Mouse (Mus musculus) kidney, embryonic 16.5 days (tissue): ENCODE data around the gene Sap18b. TPM values are rescaled to one million over a fixed set of nuclear protein-coding genes. Genes with fewer than 3 reads are reported as not detected.

Experiments
- ATAC-seq: fragments of 200-750 bp; cut with Nextera tagmentation; 2 replicates; pipeline ENCODE4 v1.8.0; 2017; ENCODE audit warnings: moderate TSS enrichment; ENCODE audit not compliant: low FRiP score, low TSS enrichment
- H3K27ac ChIP-seq: fragments of 300-500 bp; sonication (generic); 2 replicates; pipeline ENCODE4 v1.5.1; 2014; ENCODE audit warnings: low read length
- H3K27me3 ChIP-seq: fragments of 300-500 bp; sonication (generic); 2 replicates; pipeline ENCODE4 v1.6.1; 2014; ENCODE audit warnings: low read length, control low read depth, mixed read lengths; ENCODE audit not compliant: insufficient read depth
- H3K36me3 ChIP-seq: fragments of 300-500 bp; sonication (generic); 2 replicates; pipeline ENCODE4 v1.6.1; 2014; ENCODE audit warnings: low read length, control low read depth, mixed read lengths; ENCODE audit not compliant: insufficient read depth
- H3K4me1 ChIP-seq: fragments of 300-500 bp; sonication (generic); 2 replicates; pipeline ENCODE4 v1.6.1; 2014; ENCODE audit warnings: low read length, control low read depth, mixed read lengths; ENCODE audit not compliant: insufficient read depth
- H3K4me2 ChIP-seq: fragments of 300-500 bp; sonication (generic); replicated peaks from 2 replicates; pipeline ENCODE4 v1.6.1; 2014; ENCODE audit warnings: low read depth, low read length
- H3K4me3 ChIP-seq: fragments of 300-500 bp; sonication (generic); 2 replicates; pipeline ENCODE4 v1.5.1; 2014; ENCODE audit warnings: mild to moderate bottlenecking, low read length
- H3K9ac ChIP-seq: fragments of 300-500 bp; sonication (generic); replicated peaks from 2 replicates; pipeline ENCODE4 v1.6.1; 2014; ENCODE audit warnings: low read length
- H3K9me3 ChIP-seq: fragments of 300-500 bp; sonication (generic); 2 replicates; pipeline ENCODE4 v1.6.1; 2016; ENCODE audit warnings: low read length, control low read depth
- WGBS: fragments of 180-500 bp; shearing (Covaris S2); extraction: QIAGEN DNeasy Blood & Tissue Kit; methylation state at CpG from one replicate; pipeline ENCODE4 v1.1.7; 2014; 5-methylcytosine and 5-hydroxymethylcytosine counted together
- polyA plus RNA-seq: library from polyadenylated mRNA; unstranded; fragments of >200 nt; fragmentation: Nextera tagmentation; extraction: Ambion mirVana; gene quantifications from 2 replicates; pipeline ENCODE4 v1.2.1, GENCODE M21; 2015

Sap18b gene
- polyA plus RNA-seq, 1 experiment from 2014 or later, result 308 TPM

DNA sequence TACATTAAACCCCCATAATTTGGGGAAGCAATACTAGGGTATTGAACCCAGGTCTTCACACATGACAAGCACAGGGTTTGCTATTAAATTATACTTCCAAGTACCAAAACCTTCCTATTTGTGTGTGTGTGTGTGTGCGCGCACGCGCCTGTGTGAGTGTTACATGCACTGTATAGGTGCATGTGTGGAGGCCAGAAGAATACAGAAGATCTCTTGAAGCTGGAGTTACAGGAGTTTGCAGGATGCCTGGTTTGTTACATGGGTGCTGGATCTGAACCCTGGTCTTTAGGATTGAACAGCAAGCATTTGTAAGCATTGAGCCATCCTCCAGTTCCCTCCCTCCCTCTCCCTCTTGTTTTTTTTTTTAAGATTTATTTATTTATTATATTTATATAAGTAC is 14.1 kb downstream of the Sap18b start:
- H3K9me3 ChIP-seq, result no peaks in the 10 kb centered on the region
- H3K4me3 ChIP-seq, result no peak overlapping the region
- 98% methylated on average over 4 of the region's 4 CpGs for WGBS
- H3K27me3 ChIP-seq, result no peaks in the 10 kb centered on the region
- peaks cover 18% of the 10 kb centered on the region; the same call in 1 of the 2 replicates for H3K36me3 ChIP-seq
- H3K9ac ChIP-seq, result no peak overlapping the region
- H3K4me1 ChIP-seq, result no peaks in the 10 kb centered on the region
- no peak overlapping the region for H3K4me2 ChIP-seq
- ATAC-seq, result no peak
- H3K27ac ChIP-seq, result no peak overlapping the region

DNA sequence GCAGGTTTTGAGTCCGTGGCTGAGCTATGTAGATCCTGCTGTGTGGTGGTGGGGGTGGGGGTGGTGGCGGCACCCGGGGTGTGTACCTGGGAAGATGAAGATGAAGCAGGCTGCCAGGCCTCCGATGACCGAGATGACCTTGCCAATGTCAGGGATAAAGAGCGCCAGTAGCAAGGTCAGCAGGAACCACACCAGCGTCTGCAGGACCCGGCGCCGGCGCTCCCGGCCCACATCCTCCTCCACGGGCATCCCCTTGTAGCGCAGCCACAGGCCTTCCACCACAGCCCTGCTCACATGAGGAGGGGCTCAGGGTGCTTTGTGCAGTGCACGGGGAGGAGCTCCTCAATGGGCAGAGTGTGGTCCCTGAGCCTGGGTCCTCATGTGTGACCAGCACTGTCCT is 16.3 kb downstream of the Sap18b start:
- Histone ChIP-seq H3K27me3 (no peaks in the 10 kb centered on the region), H3K4me1 (no peaks in the 10 kb centered on the region), H3K9ac (no peak overlapping the region), H3K27ac (no peak overlapping the region), H3K9me3 (no peaks in the 10 kb centered on the region), H3K36me3 (peaks cover 30% of the 10 kb centered on the region), H3K4me3 (no peak overlapping the region), H3K4me2 (no peak overlapping the region)
- no peak for ATAC-seq
- 87% methylated on average over 15 of the region's 15 CpGs for WGBS

DNA sequence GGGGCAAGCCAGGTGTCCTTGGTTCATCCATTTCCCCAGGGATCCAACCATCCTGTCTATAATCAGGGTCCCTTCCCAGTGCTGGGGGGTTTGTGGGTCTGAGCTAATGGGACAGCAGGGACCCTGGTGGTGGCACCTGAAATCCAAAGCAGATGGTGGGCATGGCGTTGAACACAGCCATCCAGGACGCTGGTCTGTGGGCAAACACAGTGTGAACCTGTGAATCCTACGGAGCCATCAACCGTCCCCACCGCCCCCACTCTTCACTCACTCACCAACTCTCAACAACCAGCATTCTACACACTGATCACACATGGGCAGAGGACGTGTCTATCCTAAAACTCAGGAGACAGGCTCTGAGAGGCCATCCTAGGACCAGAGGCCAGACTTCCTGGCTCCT is 18.8 kb downstream of the Sap18b start:
- H3K4me3 ChIP-seq, result no peak overlapping the region
- no peak overlapping the region for H3K27ac ChIP-seq
- H3K9ac ChIP-seq, result no peak overlapping the region
- no peak for ATAC-seq
- H3K4me2 ChIP-seq, result no peak overlapping the region
- H3K9me3 ChIP-seq, result no peaks in the 10 kb centered on the region
- H3K36me3 ChIP-seq, result peaks cover 32% of the 10 kb centered on the region
- H3K27me3 ChIP-seq, result no peaks in the 10 kb centered on the region
- no peaks in the 10 kb centered on the region for H3K4me1 ChIP-seq
- 92% methylated on average over 6 of the region's 6 CpGs for WGBS

DNA sequence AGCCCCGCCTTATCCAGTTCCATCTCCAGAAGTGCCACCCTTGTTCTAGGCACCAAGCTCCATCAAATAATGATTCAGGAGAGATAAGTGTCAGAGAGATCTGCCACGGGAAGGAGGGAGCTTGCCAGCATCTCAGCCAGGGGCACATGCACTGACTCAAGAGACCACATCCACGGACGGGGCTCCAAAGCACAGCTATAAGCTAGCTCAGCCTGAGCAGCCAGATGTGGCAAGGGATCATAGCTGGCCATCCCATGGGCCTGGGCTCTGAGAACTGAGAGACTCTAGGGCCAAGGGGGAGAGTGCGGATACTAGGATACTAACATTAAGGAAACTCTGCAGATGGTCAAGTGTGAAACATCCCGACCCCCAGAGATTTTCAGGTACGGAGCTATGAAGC is 19.9 kb downstream of the Sap18b start:
- H3K4me3 ChIP-seq, result no peak overlapping the region
- H3K27ac ChIP-seq, result no peak overlapping the region
- no peaks in the 10 kb centered on the region for H3K9me3 ChIP-seq
- peaks cover 32% of the 10 kb centered on the region for H3K36me3 ChIP-seq
- ATAC-seq, result no peak
- H3K9ac ChIP-seq, result no peak overlapping the region
- WGBS, result 90% methylated on average over 7 of the region's 7 CpGs
- no peak overlapping the region for H3K4me2 ChIP-seq
- no peaks in the 10 kb centered on the region for H3K4me1 ChIP-seq
- H3K27me3 ChIP-seq, result no peaks in the 10 kb centered on the region

DNA sequence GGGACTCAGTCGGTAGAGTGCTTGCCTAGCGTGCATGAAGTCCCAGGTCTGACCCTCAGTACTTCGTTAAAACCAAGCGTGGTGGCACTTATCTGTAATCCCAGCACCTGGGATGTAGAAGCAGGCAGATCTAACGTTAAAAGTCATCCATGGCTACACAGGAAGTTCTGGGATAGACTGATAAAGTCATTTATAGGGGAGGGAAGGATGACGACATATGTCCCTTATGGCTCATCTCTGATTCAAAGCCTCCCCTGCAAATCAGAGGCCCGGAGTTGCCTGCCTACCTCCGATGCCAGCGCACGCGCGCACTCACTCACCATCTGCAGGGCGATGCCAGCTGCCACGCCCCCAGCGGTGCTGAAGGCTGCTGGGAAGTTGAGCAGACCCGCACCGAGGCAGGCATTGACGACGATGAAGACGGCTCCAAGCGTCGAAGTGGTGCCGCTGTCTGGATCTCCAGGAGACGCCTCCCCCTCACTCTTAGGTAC is 23.0 kb downstream of the Sap18b start:
- 77% methylated on average over 24 of the region's 24 CpGs for WGBS
- ATAC-seq, result no peak

DNA sequence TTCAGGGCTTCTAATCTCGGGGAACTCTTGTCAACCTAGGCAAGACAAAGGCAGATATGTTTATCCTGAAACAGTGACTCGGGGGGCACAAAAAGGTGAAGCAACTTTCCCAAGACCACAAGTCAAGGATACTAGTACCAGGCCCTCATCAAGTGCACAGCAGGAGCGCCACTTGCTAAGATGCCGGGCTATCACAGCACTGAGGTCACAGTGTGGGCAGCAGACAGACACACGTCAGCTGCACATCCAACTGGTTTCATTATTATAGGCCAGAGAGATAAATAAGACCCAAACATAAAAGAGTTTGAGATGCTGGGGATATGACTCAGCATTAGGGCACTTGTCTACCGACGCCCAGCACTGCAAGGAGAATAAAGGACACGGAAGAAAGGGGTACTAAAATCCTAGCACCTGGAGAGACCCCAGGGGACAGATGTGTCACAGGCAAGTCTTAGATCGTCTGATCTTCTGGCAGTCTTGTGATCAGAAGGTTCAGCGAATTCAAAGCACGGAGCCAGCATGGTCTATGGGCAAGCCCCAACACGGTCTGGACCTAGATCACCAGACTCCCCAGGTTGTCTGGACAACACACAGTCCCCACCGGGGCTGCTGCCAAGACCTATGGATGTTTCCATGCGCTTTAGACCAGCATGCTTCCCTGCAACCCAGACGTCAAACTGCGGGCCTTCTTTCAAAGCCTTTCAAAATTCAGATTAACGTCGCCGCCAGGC is 23.8 kb downstream of the Sap18b start:
- Histone ChIP-seq H3K36me3 (peaks cover 20% of the 10 kb centered on the region), H3K9me3 (no peaks in the 10 kb centered on the region), H3K4me1 (peaks cover 10% of the 10 kb centered on the region), H3K4me3 (no peak overlapping the region), H3K4me2 (no peak overlapping the region), H3K9ac (no peak overlapping the region), H3K27me3 (no peaks in the 10 kb centered on the region), H3K27ac (no peak overlapping the region)
- no peak for ATAC-seq
- WGBS, result 90% methylated on average over 19 of the region's 19 CpGs

More for the DNA sequence above, 23.0 kb downstream of the Sap18b start:
- H3K9ac ChIP-seq, result no peak overlapping the region
- no peak overlapping the region for H3K4me3 ChIP-seq
- no peak overlapping the region for H3K27ac ChIP-seq
- H3K9me3 ChIP-seq, result no peaks in the 10 kb centered on the region
- H3K4me1 ChIP-seq, result peaks cover 8% of the 10 kb centered on the region
- peaks cover 20% of the 10 kb centered on the region for H3K36me3 ChIP-seq
- H3K27me3 ChIP-seq, result no peaks in the 10 kb centered on the region
- no peak overlapping the region for H3K4me2 ChIP-seq

DNA sequence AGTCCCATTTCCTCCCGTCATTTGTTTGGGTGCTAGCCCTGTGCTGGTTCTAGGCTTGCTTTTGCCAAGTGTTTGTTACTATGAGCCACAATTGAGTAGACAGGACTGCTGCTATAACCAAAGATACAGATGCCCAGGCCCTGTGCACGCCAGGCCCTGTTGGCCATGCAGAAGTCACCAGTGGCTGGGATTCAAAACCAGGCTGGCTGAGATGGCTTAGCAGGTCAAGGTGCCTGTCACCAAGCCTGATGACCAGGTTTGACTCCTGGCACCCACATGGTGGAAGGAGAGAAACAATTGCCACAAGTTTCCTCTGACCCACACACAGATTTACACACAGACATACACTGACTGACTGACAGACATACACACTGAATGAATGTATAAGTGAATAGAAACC is 25.2 kb downstream of the Sap18b start:
- Histone ChIP-seq H3K27me3 (no peaks in the 10 kb centered on the region), H3K27ac (no peak overlapping the region), H3K9ac (no peak overlapping the region), H3K4me2 (no peak overlapping the region), H3K4me1 (peaks cover 10% of the 10 kb centered on the region), H3K36me3 (peaks cover 12% of the 10 kb centered on the region), H3K9me3 (no peaks in the 10 kb centered on the region), H3K4me3 (no peak overlapping the region)
- WGBS, result 98% methylated on average over 2 of the region's 2 CpGs
- no peak for ATAC-seq

DNA sequence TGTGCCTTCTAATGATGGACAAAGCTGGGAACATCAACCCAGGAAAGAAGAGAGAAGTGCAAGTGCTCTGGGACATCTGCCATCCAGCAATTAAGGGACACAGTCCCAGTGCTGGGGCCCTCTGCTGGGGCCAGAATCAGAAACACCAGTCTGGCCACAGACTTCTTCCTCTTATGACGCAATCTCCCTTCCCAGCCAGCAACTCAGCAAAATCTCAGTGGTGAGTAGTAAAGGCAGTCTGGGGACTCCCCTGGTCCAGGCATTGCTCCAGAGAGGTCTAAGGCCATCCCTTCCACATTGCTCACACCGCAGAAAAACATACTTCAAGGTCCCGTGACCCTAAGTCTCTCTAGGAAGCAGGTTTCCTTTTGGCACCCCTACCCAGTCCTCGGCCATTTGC is 27.1 kb downstream of the Sap18b start:
- Histone ChIP-seq H3K36me3 (peaks cover 6% of the 10 kb centered on the region; the same call in 1 of the 2 replicates), H3K27ac (no peak overlapping the region; the same call in 1 of the 2 replicates), H3K9me3 (no peaks in the 10 kb centered on the region), H3K4me1 (peaks cover 10% of the 10 kb centered on the region), H3K9ac (no peak overlapping the region), H3K4me2 (peak overlapping the region; percentile 86), H3K27me3 (no peaks in the 10 kb centered on the region), H3K4me3 (peak overlapping the region; percentile 83)
- WGBS, result 59% methylated on average over 4 of the region's 4 CpGs
- peak; percentile 10; the same call in 1 of the 2 replicates for ATAC-seq

DNA sequence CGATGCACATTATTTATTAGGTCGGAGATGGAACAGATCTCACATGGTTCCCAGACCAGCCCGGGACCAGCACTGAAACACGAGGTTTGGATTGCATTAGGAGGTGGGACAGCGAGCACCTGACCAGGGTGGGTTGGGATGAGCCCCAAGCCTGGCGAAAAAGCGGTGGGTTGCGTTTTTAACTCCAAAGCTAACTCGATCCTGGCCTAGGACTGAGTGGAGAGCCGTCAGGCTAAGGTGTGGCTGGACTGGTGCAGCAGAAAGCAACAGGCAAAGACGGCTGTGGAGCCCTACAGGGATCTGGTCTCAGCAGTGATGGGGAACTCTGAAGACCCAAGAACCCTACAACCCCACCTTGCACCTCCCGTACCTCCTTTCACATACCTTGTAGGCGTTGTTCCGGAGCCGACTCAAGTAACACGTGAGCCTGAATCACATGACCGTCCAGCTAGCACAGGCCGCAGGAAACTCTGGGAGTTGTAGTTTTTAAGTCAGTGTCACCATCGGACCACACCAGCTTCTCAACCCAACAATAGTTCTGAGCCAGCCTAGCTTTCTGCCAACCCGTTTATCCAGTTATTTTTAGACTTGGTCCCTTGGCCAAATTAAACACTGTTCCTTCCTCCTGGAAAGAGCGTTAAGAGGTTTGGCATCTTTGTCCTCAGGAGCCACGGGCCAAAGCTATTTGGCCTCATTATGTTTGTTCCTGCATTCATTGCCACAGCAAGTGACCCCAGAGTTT is 28.1 kb downstream of the Sap18b start, which contains the start of gene Slc38a7:
Slc38a7 (minus strand) TSS at position 438 of the 742 bp plus-strand sequence.
- peak within 1 kb of the TSS; percentile 81 for H3K9ac ChIP-seq
- ATAC-seq, result peak; percentile 97
- H3K4me1 ChIP-seq, result peaks cover 10% of the 10 kb centered on the region
- H3K27me3 ChIP-seq, result no peaks in the 10 kb centered on the region
- peak within 1 kb of the TSS; percentile 83 for H3K4me3 ChIP-seq
- 10% methylated on average over 22 of the region's 22 CpGs for WGBS
- no peaks in the 10 kb centered on the region for H3K9me3 ChIP-seq
- H3K36me3 ChIP-seq, result peaks cover 2% of the 10 kb centered on the region; the same call in 1 of the 2 replicates
- peak within 1 kb of the TSS; percentile 24; the same call in 1 of the 2 replicates for H3K27ac ChIP-seq
- H3K4me2 ChIP-seq, result peak within 1 kb of the TSS; percentile 86

DNA sequence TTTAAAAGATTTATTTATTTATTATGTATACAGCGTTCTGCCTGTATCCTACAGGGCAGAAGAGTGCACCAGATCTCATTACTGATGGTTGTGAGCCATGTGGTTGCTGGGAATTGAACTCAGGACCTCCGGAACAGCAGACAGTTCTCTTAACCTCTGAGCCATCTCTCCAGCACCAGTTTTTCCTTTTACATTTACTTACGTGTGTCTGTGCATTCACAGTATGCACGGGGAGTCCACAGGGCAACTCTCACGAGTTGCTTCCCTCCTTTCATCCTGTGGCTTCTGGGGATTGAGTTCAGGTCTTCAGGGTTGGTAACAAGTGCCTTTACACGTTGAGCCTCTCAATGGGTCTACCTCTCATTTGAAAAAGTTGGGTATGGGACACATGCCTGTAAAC is 29.0 kb downstream of the Sap18b start:
- Histone ChIP-seq H3K4me2 (no peak overlapping the region), H3K27ac (no peak overlapping the region), H3K36me3 (no peaks in the 10 kb centered on the region), H3K4me1 (peaks cover 10% of the 10 kb centered on the region), H3K9ac (no peak overlapping the region), H3K9me3 (no peaks in the 10 kb centered on the region), H3K27me3 (no peaks in the 10 kb centered on the region), H3K4me3 (no peak overlapping the region)
- WGBS, result 84% methylated on average over 6 of the region's 6 CpGs
- no peak for ATAC-seq
